Mouse (Mus musculus) small intestine, adult 2 months (tissue): ENCODE measurements at regions not wholly inside any gene's neighbourhood (a gene's known extent, or its start where the extent isn't known, plus 50 kb on each side); places are given as distances from the start of the nearest gene placed in this dataset.

ENCODE experiments used
- H3K27ac ChIP-seq: fragments of 200-500 bp; 2 replicates; pipeline ENCODE4 v1.5.1; 2012; ENCODE audit warnings: low read depth, low read length, control low read depth, inconsistent platforms; ENCODE audit not compliant: insufficient read depth
- H3K27me3 ChIP-seq: fragments of 200-500 bp; 2 replicates; pipeline ENCODE4 v1.6.1; 2012; ENCODE audit warnings: mild to moderate bottlenecking, moderate library complexity, low read length, inconsistent platforms; ENCODE audit not compliant: control insufficient read depth, insufficient read depth
- H3K36me3 ChIP-seq: fragments of 200-500 bp; 2 replicates; pipeline ENCODE4 v1.6.1; 2012; ENCODE audit warnings: mild to moderate bottlenecking, low read length, control low read depth, inconsistent platforms; ENCODE audit not compliant: control insufficient read depth, insufficient read depth
- H3K4me1 ChIP-seq: fragments of 200-500 bp; 2 replicates; pipeline ENCODE4 v1.6.1; 2012; ENCODE audit warnings: low read length, inconsistent platforms, mixed read lengths; ENCODE audit not compliant: control insufficient read depth, insufficient read depth, insufficient read length
- H3K4me3 ChIP-seq: fragments of 200-500 bp; 2 replicates; pipeline ENCODE4 v1.5.1; 2012; ENCODE audit warnings: low read depth, mild to moderate bottlenecking, control low read depth, inconsistent platforms, low read length, moderate library complexity
- CTCF ChIP-seq: fragments of 200-500 bp; IDR thresholded peaks from 2 replicates; pipeline ENCODE4 v1.5.1; 2012; ENCODE audit warnings: low read depth, mild to moderate bottlenecking, control low read depth, inconsistent platforms, low read length, moderate library complexity, mixed read lengths; ENCODE audit not compliant: insufficient replicate concordance, insufficient read length; ENCODE audit errors: extremely low read depth
- POLR2A ChIP-seq: fragments of 200-500 bp; IDR thresholded peaks from 2 replicates; pipeline ENCODE4 v1.6.1; 2012; ENCODE audit warnings: low read depth, mild to moderate bottlenecking, control low read depth, inconsistent platforms, low read length, moderate library complexity
- WGBS: fragments of 180-500 bp; shearing (Covaris S2); methylation state at CpG from one replicate; pipeline ENCODE4 v1.1.7; 2018; 5-methylcytosine and 5-hydroxymethylcytosine counted together

DNA sequence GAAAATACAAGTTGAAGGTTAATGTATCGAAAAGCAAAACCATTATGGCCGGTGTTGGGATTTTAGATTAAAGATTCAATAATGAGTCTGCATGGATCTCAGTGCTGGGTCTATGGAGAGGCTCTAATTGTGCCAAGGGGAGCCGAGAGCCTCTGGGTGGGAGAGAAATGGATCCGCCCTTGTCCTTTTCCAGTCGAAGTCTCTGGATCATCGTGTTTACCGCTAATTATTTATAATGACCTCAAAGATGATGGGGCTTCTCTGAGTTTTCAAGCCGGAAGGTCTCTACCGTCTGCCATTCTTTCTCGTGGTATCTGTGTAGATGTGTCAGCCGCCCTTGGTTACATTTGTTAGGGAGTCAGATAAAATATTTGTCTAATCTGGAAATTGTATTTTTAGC is 83.2 kb upstream of the Zfp507 start:
- no peaks in the 10 kb centered on the region for H3K4me1 ChIP-seq
- no peak for TF ChIP-seq POLR2A
- no peak for TF ChIP-seq CTCF
- H3K27me3 ChIP-seq, result no peaks in the 10 kb centered on the region
- 90% methylated on average over 11 of the region's 11 CpGs for WGBS
- H3K4me3 ChIP-seq, result no peak overlapping the region
- no peak overlapping the region for H3K27ac ChIP-seq
- H3K36me3 ChIP-seq, result no peaks in the 10 kb centered on the region

- Histone ChIP-seq H3K27me3 (no peaks in the 10 kb centered on the region), H3K27ac (no peak overlapping the region), H3K4me3 (no peak overlapping the region), H3K4me1 (no peaks in the 10 kb centered on the region), H3K36me3 (no peaks in the 10 kb centered on the region)
- no peak for TF ChIP-seq POLR2A
- TF ChIP-seq CTCF, result peak; percentile 58; the same call in 1 of the 2 replicates
- 54% methylated on average over 9 of the region's 9 CpGs for WGBS
These were observed 77.0 kb upstream of the Zfp507 start for GRCm38 (mm10) chr7:35879755-35880304.

DNA sequence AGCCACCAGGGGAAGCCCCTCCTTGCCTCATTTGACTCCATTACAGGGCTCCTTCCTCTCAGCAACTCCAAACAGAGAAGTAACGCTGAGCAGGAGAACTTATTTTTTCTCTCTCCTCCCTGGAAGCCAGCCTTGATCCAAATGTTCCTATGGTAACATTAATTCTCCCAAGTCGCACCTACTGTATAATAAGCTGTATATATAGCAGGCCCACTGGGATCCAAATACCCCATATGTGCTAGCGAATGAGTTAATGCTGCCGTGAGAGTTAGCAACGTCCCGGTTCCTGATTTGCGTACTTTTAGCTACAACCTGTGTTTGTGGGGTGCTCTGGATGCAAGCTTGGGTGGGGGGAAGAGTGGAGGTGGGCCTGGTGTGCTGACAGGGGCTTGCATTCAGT is 75.4 kb upstream of the Zfp507 start:
- 75% methylated on average over 7 of the region's 7 CpGs for WGBS
- H3K27me3 ChIP-seq, result no peaks in the 10 kb centered on the region
- no peak overlapping the region for H3K27ac ChIP-seq
- H3K36me3 ChIP-seq, result no peaks in the 10 kb centered on the region
- H3K4me3 ChIP-seq, result no peak overlapping the region
- TF ChIP-seq CTCF, result no peak
- no peak for TF ChIP-seq POLR2A
- no peaks in the 10 kb centered on the region for H3K4me1 ChIP-seq

GRCm38 (mm10) chr7:35861049-35861448 is 58.2 kb upstream of the Zfp507 start:
- 25% methylated on average over 10 of the region's 10 CpGs for WGBS
- TF ChIP-seq POLR2A (no peak), CTCF (no peak)
- H3K27me3 ChIP-seq, result no peaks in the 10 kb centered on the region
- H3K36me3 ChIP-seq, result no peaks in the 10 kb centered on the region
- H3K27ac ChIP-seq, result no peak overlapping the region
- H3K4me3 ChIP-seq, result no peak overlapping the region
- no peaks in the 10 kb centered on the region for H3K4me1 ChIP-seq

GRCm38 (mm10) chr7:35859601-35860000 is 56.8 kb upstream of the Zfp507 start:
- 16% methylated on average over 3 of the region's 3 CpGs for WGBS
- Histone ChIP-seq H3K27me3 (no peaks in the 10 kb centered on the region), H3K4me1 (no peaks in the 10 kb centered on the region), H3K36me3 (no peaks in the 10 kb centered on the region), H3K27ac (no peak overlapping the region), H3K4me3 (no peak overlapping the region)
- TF ChIP-seq CTCF, result no peak
- TF ChIP-seq POLR2A, result no peak

- Histone ChIP-seq H3K27ac (no peak overlapping the region), H3K4me3 (no peak overlapping the region), H3K4me1 (no peaks in the 10 kb centered on the region), H3K27me3 (no peaks in the 10 kb centered on the region), H3K36me3 (no peaks in the 10 kb centered on the region)
- WGBS, result 48% methylated on average over 10 of the region's 10 CpGs
- no peak for TF ChIP-seq POLR2A
- TF ChIP-seq CTCF, result no peak
These were observed 54.9 kb upstream of the Zfp507 start for GRCm38 (mm10) chr7:35857693-35858092.
